ENCODE assay signal across 24 mouse cellular contexts in the genomic region with DNA sequence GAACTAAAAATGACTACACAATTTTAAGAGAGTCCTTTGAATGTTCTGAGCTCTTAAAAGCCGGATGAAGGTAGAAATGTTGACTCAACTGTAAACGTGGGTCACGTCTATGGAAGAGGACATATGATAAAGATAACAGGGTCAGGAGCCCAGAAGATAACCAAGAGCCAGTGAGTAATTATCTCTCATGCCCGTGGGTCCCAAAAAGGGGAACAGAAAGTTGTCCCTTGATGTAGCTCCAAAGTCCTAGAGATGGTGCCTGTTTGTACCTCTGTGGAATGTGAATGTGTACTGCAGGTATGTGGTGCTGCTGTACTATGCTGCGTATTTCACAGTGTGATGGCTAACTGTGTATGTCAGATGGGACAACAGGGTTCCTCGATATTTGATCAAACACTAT.
DNase-seq lines count a peak whose midpoint lies in the region; ATAC-seq lines count a peak whose summit lies in the region.
"Had no signal": no experiment of that assay in that cellular context is flagged by ENCODE, and none has a peak within 500 bp of the region (broad histone marks: within the 10 kb centered on the region; RNA-seq: fewer than 3 reads in every experiment).

No protein-coding gene starts in this region.

- no peaks in the 10 kb centered on the region for H3K27me3 ChIP-seq in neural tube, embryonic 15.5 days (replicated peaks)
- H3K27me3 ChIP-seq: CH12.LX; embryonic facial prominence, embryonic 12.5 days; forebrain, embryonic 13.5 days; forebrain, embryonic 15.5 days; Patski had no signal

- H3K9ac ChIP-seq in neural tube, embryonic 15.5 days (replicated peaks), result no peak overlapping the region
- H3K9ac ChIP-seq: embryonic facial prominence, embryonic 12.5 days; forebrain, embryonic 13.5 days; forebrain, embryonic 15.5 days; forebrain, postnatal 0 days had no signal

- WGBS in neural tube, embryonic 15.5 days, result 92% methylated on average over 6 of the region's 6 CpGs

- no peak overlapping the region for H3K4me3 ChIP-seq in neural tube, embryonic 15.5 days (replicated peaks)
- H3K4me3 ChIP-seq: embryonic facial prominence, embryonic 10.5 days; embryonic facial prominence, embryonic 12.5 days; forebrain, embryonic 13.5 days; forebrain, embryonic 15.5 days had no signal

- H3K27ac ChIP-seq in neural tube, embryonic 15.5 days (replicated peaks), result no peak overlapping the region
- H3K27ac ChIP-seq: embryonic facial prominence, embryonic 10.5 days; embryonic facial prominence, embryonic 12.5 days; forebrain, embryonic 13.5 days; forebrain, embryonic 15.5 days had no signal

- no peaks in the 10 kb centered on the region for H3K9me3 ChIP-seq in neural tube, embryonic 15.5 days (replicated peaks)
- H3K9me3 ChIP-seq: embryonic facial prominence, embryonic 10.5 days; embryonic facial prominence, embryonic 12.5 days; forebrain, embryonic 13.5 days; forebrain, embryonic 15.5 days; G1E had no signal

- no peak overlapping the region for H3K4me2 ChIP-seq in neural tube, embryonic 15.5 days
- H3K4me2 ChIP-seq: embryonic facial prominence, embryonic 12.5 days; forebrain, embryonic 13.5 days; forebrain, embryonic 15.5 days had no signal

- H3K4me1 ChIP-seq in neural tube, embryonic 15.5 days, result no peaks in the 10 kb centered on the region
- H3K4me1 ChIP-seq: embryonic facial prominence, embryonic 12.5 days; forebrain, embryonic 13.5 days; forebrain, embryonic 15.5 days had no signal

- DNase-seq in layer of hippocampus, adult 11-12 months (ENCODE audit: low spot score), result no peak
- no peak for DNase-seq in cerebellum, adult 11-12 months
- DNase-seq: adrenal gland, adult 8-10 months; adrenal gland, postnatal 14 days; adrenal gland, postnatal 36 days; B cell, adult 2 months; cerebellum, adult 18-20 months; cerebellum, adult 8-10 months; cerebellum, adult 9-11 months; cerebellum, postnatal 14 days; cerebellum, postnatal 36 days; forebrain, postnatal 0 days had no signal

- H3K36me3 ChIP-seq in neural tube, embryonic 15.5 days, result no peaks in the 10 kb centered on the region
- H3K36me3 ChIP-seq: embryonic facial prominence, embryonic 10.5 days; embryonic facial prominence, embryonic 12.5 days; forebrain, embryonic 15.5 days; G1E had no signal

- peak; percentile 57 for ATAC-seq in common myeloid progenitor, adult 5-6 weeks (replicated peaks; ENCODE audit: low read depth, poor library complexity, severe bottlenecking)
- peak; percentile 58 for ATAC-seq in megakaryocyte, adult 5-6 weeks (ENCODE audit: poor library complexity, severe bottlenecking)
- ATAC-seq in neural tube, embryonic 15.5 days (ENCODE audit: low FRiP score), result no peak
- ATAC-seq: activated CD4-positive, CD25-positive, alpha-beta regulatory T cell, adult 4 months; CD4-positive, CD25-positive, alpha-beta regulatory T cell, adult 4 months; forebrain, embryonic 13.5 days; forebrain, embryonic 15.5 days; forebrain, postnatal 0 days; Patski had no signal
